Mouse (Mus musculus) forebrain, embryonic 11.5 days (tissue): ENCODE measurements around the gene Eif4e. TPM values are rescaled to one million over a fixed set of nuclear protein-coding genes. Genes with fewer than 3 reads are reported as not detected.

ENCODE experiments used
- ATAC-seq: fragments of 200-750 bp; cut with Nextera tagmentation; replicated peaks from 2 replicates; pipeline ENCODE4 v1.8.0; 2017; ENCODE audit warnings: moderate TSS enrichment; ENCODE audit not compliant: low FRiP score
- DNase-seq: peaks from one replicate; pipeline ENCODE4 v3.0.0-alpha.2; 2017; ENCODE audit warnings: low spot score
- H3K27ac ChIP-seq: fragments of 300-500 bp; sonication (generic); 2 replicates; pipeline ENCODE4 v1.5.1; 2014; ENCODE audit warnings: low read depth, low read length
- H3K27me3 ChIP-seq: fragments of 300-500 bp; sonication (generic); 2 replicates; pipeline ENCODE4 v1.6.1; 2014; ENCODE audit warnings: mild to moderate bottlenecking, low read length, mixed read lengths; ENCODE audit not compliant: control insufficient read depth, insufficient read depth
- H3K36me3 ChIP-seq: fragments of 300-500 bp; sonication (generic); 2 replicates; pipeline ENCODE4 v1.6.1; 2014; ENCODE audit warnings: mild to moderate bottlenecking, low read length, moderate library complexity, mixed read lengths; ENCODE audit not compliant: control insufficient read depth, insufficient read depth
- H3K4me1 ChIP-seq: fragments of 300-500 bp; sonication (generic); replicated peaks from 2 replicates; pipeline ENCODE4 v1.6.1; 2014; ENCODE audit warnings: low read length, mixed read lengths; ENCODE audit not compliant: control insufficient read depth, insufficient read depth
- H3K4me2 ChIP-seq: fragments of 300-500 bp; sonication (generic); 2 replicates; pipeline ENCODE4 v1.6.1; 2014; ENCODE audit warnings: low read depth, mild to moderate bottlenecking, low read length, moderate library complexity, mixed read lengths; ENCODE audit not compliant: severe bottlenecking
- H3K4me3 ChIP-seq: fragments of 300-500 bp; sonication (generic); 2 replicates; pipeline ENCODE4 v1.5.1; 2014; ENCODE audit warnings: low read depth, low read length
- H3K9ac ChIP-seq: fragments of 300-500 bp; sonication (generic); 2 replicates; pipeline ENCODE4 v1.6.1; 2014; ENCODE audit warnings: low read length
- H3K9me3 ChIP-seq: fragments of 300-500 bp; sonication (generic); 2 replicates; pipeline ENCODE4 v1.6.1; 2016; ENCODE audit warnings: low read length, mixed read lengths; ENCODE audit not compliant: control insufficient read depth
- WGBS: fragments of 180-500 bp; shearing (Covaris S2); extraction: QIAGEN DNeasy Blood & Tissue Kit; methylation state at CpG from one replicate; pipeline ENCODE4 v1.1.7; 2014; 5-methylcytosine and 5-hydroxymethylcytosine counted together
- polyA plus RNA-seq: library from polyadenylated mRNA; unstranded; fragments of >200 nt; fragmentation: Nextera tagmentation; extraction: Ambion mirVana; gene quantifications from 2 replicates; pipeline ENCODE4 v1.2.1, GENCODE M21; 2014

Eif4e gene
- polyA plus RNA-seq, 1 experiment from 2014 or later = 483 TPM

GRCm38 (mm10) chr3:138510471-138510870 lies 15.5 kb upstream of the Eif4e start:
- H3K27me3 ChIP-seq = no peaks in the 10 kb centered on the region
- DNase-seq (no peak), ATAC-seq (no peak)
- no peaks in the 10 kb centered on the region for H3K36me3 ChIP-seq
- H3K9me3 ChIP-seq = no peaks in the 10 kb centered on the region
- 77% methylated on average over 5 of the region's 5 CpGs for WGBS
- H3K4me1 ChIP-seq = peaks cover 1% of the 10 kb centered on the region; the same call in 1 of the 2 replicates
- no peak overlapping the region for H3K4me2 ChIP-seq
- H3K27ac ChIP-seq = no peak overlapping the region
- H3K4me3 ChIP-seq = no peak overlapping the region
- no peak overlapping the region for H3K9ac ChIP-seq

GRCm38 (mm10) chr3:138513243-138513642 lies 12.7 kb upstream of the Eif4e start:
- H3K27ac ChIP-seq = no peak overlapping the region
- H3K27me3 ChIP-seq = no peaks in the 10 kb centered on the region
- DNase-seq = no peak
- no peak overlapping the region for H3K4me2 ChIP-seq
- ATAC-seq = no peak
- WGBS = 67% methylated on average over 12 of the region's 12 CpGs
- peaks cover 5% of the 10 kb centered on the region; the same call in 1 of the 2 replicates for H3K4me1 ChIP-seq
- no peak overlapping the region for H3K4me3 ChIP-seq
- H3K36me3 ChIP-seq = no peaks in the 10 kb centered on the region
- H3K9ac ChIP-seq = no peak overlapping the region
- H3K9me3 ChIP-seq = no peaks in the 10 kb centered on the region

GRCm38 (mm10) chr3:138514749-138515148 lies 11.2 kb upstream of the Eif4e start:
- ATAC-seq (no peak), DNase-seq (no peak)
- Histone ChIP-seq H3K4me2 (no peak overlapping the region), H3K9ac (no peak overlapping the region), H3K4me1 (peaks cover 5% of the 10 kb centered on the region; the same call in 1 of the 2 replicates), H3K27me3 (no peaks in the 10 kb centered on the region), H3K4me3 (no peak overlapping the region), H3K36me3 (no peaks in the 10 kb centered on the region), H3K9me3 (no peaks in the 10 kb centered on the region), H3K27ac (no peak overlapping the region)
- 56% methylated on average over 3 of the region's 3 CpGs for WGBS

- Histone ChIP-seq H3K27ac (no peak overlapping the region), H3K4me2 (no peak overlapping the region), H3K4me3 (no peak overlapping the region), H3K27me3 (no peaks in the 10 kb centered on the region), H3K4me1 (peaks cover 5% of the 10 kb centered on the region; the same call in 1 of the 2 replicates), H3K9me3 (no peaks in the 10 kb centered on the region), H3K9ac (no peak overlapping the region), H3K36me3 (no peaks in the 10 kb centered on the region)
- no peak for DNase-seq
- WGBS = 30% methylated on average over 10 of the region's 10 CpGs
- peak; percentile 69 for ATAC-seq
These were observed 10.2 kb upstream of the Eif4e start for GRCm38 (mm10) chr3:138515656-138516370.

DNA sequence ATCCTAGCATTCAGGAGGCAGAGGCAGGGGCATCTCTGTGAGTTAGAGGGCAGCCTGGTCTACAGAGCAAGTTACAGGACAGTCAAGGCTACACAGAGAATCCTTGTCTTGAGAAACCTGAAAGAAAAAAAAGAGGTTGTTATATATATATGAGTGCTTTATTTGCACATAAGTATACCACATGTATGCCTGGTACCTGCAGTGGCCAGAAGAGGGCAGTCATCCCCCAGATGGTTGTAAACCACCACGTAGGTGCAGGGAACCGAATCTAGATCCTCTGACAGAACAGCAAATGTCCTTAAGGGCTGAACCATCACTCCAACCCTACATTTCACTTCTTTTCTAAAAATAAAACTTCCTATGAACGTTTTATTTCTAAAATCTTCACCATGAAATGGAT lies 8.1 kb upstream of the Eif4e start:
- Histone ChIP-seq H3K27me3 (no peaks in the 10 kb centered on the region), H3K9ac (no peak overlapping the region), H3K27ac (no peak overlapping the region), H3K4me2 (no peak overlapping the region), H3K9me3 (no peaks in the 10 kb centered on the region), H3K4me3 (no peak overlapping the region), H3K36me3 (no peaks in the 10 kb centered on the region), H3K4me1 (peaks cover 5% of the 10 kb centered on the region; the same call in 1 of the 2 replicates)
- WGBS = 75% methylated on average over 3 of the region's 3 CpGs
- ATAC-seq (no peak), DNase-seq (no peak)

DNA sequence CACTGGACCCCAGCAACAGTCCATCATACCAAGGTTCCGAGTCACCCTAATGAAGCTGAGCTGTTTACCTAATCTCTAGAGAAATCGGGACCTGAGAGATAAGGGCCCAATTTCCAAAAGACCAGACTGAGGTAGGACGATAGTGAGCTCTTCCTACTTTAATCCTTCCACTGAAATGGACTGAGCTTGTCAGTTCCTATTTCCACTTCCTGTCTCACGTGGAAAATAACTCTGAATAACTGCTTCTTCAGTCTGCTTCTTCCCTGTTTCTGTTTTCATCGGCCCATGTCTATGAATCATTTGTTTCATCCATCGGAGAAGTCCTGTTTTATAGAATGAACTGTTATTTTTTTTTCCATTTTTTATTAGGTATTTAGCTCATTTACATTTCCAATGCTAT lies 6.8 kb upstream of the Eif4e start:
- Histone ChIP-seq H3K4me3 (no peak overlapping the region), H3K27me3 (no peaks in the 10 kb centered on the region), H3K4me2 (no peak overlapping the region), H3K9me3 (no peaks in the 10 kb centered on the region), H3K9ac (no peak overlapping the region), H3K36me3 (no peaks in the 10 kb centered on the region), H3K27ac (no peak overlapping the region), H3K4me1 (peaks cover 5% of the 10 kb centered on the region; the same call in 1 of the 2 replicates)
- ATAC-seq = no peak
- DNase-seq = no peak
- WGBS = 87% methylated on average over 6 of the region's 6 CpGs

DNA sequence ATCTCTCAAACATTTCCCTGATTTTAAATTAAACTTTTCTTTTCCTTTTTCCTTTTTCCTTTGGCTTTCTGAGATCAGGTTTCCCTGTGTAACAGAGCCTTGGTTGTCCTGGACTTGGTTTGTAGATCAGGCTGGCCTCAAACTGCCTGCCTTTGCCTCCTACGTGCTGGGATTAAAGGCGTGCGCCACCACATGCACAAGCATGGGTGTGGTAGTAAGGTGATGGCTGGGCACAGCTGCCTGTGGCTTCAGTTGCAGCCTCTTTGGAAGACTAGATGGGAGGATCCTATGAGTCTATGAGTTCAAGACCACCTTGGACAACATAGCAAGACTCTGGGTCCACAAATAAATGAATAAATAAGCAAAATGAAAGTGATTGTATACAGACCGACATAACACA lies 2.0 kb upstream of the Eif4e start:
- no peak for DNase-seq

GRCm38 (mm10) chr3:138525494-138525893 lies 485 bp upstream of the Eif4e start:
- peaks cover 5% of the 10 kb centered on the region; the same call in 1 of the 2 replicates for H3K4me1 ChIP-seq
- 0 out of 2 replicates have a peak, but pooled peaks cover 3% of the 10 kb centered on the region for H3K27me3 ChIP-seq
- H3K4me2 ChIP-seq = no peak overlapping the region; the same call in 1 of the 2 replicates
- no peaks in the 10 kb centered on the region for H3K36me3 ChIP-seq
- DNase-seq (no peak), ATAC-seq (no peak)
- no peak overlapping the region for H3K27ac ChIP-seq
- H3K9me3 ChIP-seq = no peaks in the 10 kb centered on the region
- no peak overlapping the region for H3K9ac ChIP-seq
- H3K4me3 ChIP-seq = no peak overlapping the region
- WGBS = 41% methylated on average over 8 of the region's 8 CpGs

More for the DNA sequence above, 2.0 kb upstream of the Eif4e start:
- ATAC-seq = no peak
- Histone ChIP-seq H3K27ac (no peak overlapping the region), H3K27me3 (0 out of 2 replicates have a peak, but pooled peaks cover 3% of the 10 kb centered on the region), H3K9ac (no peak overlapping the region), H3K9me3 (no peaks in the 10 kb centered on the region), H3K4me2 (no peak overlapping the region), H3K36me3 (no peaks in the 10 kb centered on the region), H3K4me1 (no peaks in the 10 kb centered on the region; the same call in 1 of the 2 replicates), H3K4me3 (no peak overlapping the region)
- WGBS = 91% methylated on average over 4 of the region's 4 CpGs
